Mouse (Mus musculus): ENCODE measurements around the gene Ap5z1.

The Ap5z1 gene

DNA sequence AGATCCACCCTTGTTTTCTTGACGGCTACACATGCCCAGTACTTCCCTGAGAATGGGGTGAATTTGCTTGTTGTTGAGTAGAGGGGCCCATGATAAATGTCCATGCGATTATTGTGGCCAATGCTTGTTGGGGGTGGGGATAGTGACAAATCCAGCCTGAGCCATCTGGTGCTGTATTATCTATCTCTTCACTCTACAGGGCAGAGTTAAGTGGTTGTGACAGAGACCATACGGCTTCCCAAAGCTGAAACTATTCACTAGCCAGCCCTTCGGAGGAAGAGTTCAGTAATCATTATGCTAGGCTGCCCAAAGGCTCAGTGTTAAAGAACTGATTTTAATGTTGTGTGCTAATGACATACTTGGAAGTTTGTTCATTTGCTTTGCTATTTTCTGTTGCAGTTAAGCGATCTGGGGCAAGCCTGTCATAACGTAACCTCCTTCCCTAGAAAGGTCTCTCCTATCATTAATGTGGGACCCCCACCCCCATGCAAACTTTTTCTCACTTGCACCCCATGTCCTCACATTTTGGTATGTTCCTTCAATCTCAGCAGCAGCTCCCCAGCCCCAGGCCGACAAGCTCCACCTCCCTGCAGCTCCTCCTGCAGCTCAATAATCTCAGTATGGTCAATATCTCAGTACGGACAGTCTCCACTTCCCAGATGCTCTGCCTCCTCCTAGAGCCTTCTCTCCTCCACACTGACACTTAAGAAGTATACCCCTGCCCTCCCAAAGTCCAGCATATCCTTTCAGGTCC is 61.1 kb downstream of the Ap5z1 start:
- no peak for DNase-seq
